ENCODE assay signal across 19 mouse cellular contexts in the genomic region with DNA sequence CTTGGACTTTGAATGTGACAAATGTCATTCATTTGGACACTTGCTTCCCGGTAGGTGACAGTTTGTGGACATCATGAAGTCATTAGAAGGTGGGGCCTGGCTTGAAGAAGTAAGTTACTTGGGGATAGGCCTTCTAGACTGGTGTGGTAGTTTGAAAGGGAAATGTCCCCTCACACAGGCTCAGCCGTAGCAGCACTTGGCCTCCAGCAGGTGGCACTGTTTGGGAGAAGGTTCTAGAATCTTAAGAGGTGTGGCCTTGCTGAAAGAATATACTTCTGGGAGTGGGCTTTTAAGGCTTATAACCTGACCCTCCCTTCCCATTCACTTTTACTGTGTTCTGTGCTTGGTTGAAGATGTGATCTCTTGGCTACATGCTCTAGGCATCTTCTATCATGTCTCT.
DNase-seq lines count a peak whose midpoint lies in the region; ATAC-seq and TF ChIP-seq lines count a peak whose summit lies in the region.
"Had no signal": no experiment of that assay in that cellular context is flagged by ENCODE, and none has a peak within 500 bp of the region (broad histone marks: within the 10 kb centered on the region; RNA-seq: fewer than 3 reads in every experiment).

No protein-coding gene starts in this region.

- ATAC-seq in lung, postnatal 0 days = no peak
- no peak for ATAC-seq in granulocyte monocyte progenitor cell, adult 5-6 weeks (replicated peaks; ENCODE audit: poor library complexity, severe bottlenecking)

- H3K9me3 ChIP-seq in lung, postnatal 0 days (ENCODE audit: low read length) = no peaks in the 10 kb centered on the region
- H3K9me3 ChIP-seq: embryonic facial prominence, embryonic 15.5 days; forebrain, embryonic 12.5 days; lung, embryonic 15.5 days; midbrain, embryonic 10.5 days; neural tube, embryonic 15.5 days; stomach, embryonic 15.5 days had no signal

- H3K36me3 ChIP-seq in lung, postnatal 0 days (ENCODE audit: insufficient read depth, low read length) = no peaks in the 10 kb centered on the region
- H3K36me3 ChIP-seq: embryonic facial prominence, embryonic 15.5 days; forebrain, embryonic 12.5 days; lung, embryonic 15.5 days; midbrain, embryonic 10.5 days; neural tube, embryonic 15.5 days; stomach, embryonic 15.5 days had no signal

- DNase-seq in cerebellum, postnatal 14 days = peak; percentile 3 to 16
- no peak for DNase-seq in cerebellum, postnatal 25 days
- peak; percentile 6 for DNase-seq in kidney, postnatal 10 days
- no peak for DNase-seq in kidney, adult 9 months
- no peak for DNase-seq in lung, postnatal 0 days (ENCODE audit: low spot score)
- DNase-seq in lung, adult 2 months = no peak
- DNase-seq in ES-CJ7 (ENCODE audit: low read depth, low spot score) = peak; percentile 22
- DNase-seq: adrenal gland, adult 8-10 months; cerebellum, adult 2 months; heart, postnatal 10 days; kidney, postnatal 25 days; spleen, adult 18-20 months had no signal

- no peak for TF ChIP-seq EP300 in lung, postnatal 0 days (IDR thresholded peaks at IDR 0.05)

- no peak overlapping the region for H3K9ac ChIP-seq in lung, postnatal 0 days (replicated peaks; ENCODE audit: low read depth)
- H3K9ac ChIP-seq: embryonic facial prominence, embryonic 15.5 days; forebrain, embryonic 12.5 days; lung, embryonic 15.5 days; neural tube, embryonic 15.5 days; stomach, embryonic 15.5 days had no signal

- no peaks in the 10 kb centered on the region for H3K27me3 ChIP-seq in lung, postnatal 0 days (replicated peaks; ENCODE audit: insufficient read depth, low read length)
- H3K27me3 ChIP-seq: embryonic facial prominence, embryonic 15.5 days; forebrain, embryonic 12.5 days; lung, embryonic 15.5 days; neural tube, embryonic 15.5 days; stomach, embryonic 15.5 days had no signal

- H3K4me3 ChIP-seq in lung, postnatal 0 days (ENCODE audit: low read depth, low read length) = no peak overlapping the region
- H3K4me3 ChIP-seq in lung, adult 2 months (replicated peaks; ENCODE audit: extremely low read depth, low read depth, low read length) = no peak overlapping the region
- H3K4me3 ChIP-seq: embryonic facial prominence, embryonic 15.5 days; forebrain, embryonic 12.5 days; lung, embryonic 15.5 days; midbrain, embryonic 10.5 days; neural tube, embryonic 15.5 days; stomach, embryonic 15.5 days had no signal

- TF ChIP-seq CTCF in lung, postnatal 0 days (IDR thresholded peaks at IDR 0.05) = peak; percentile 26; the same call in 1 of the 2 replicates
- TF ChIP-seq CTCF in lung, adult 2 months (IDR thresholded peaks at IDR 0.05; ENCODE audit: insufficient read depth, low read length) = no peak

- H3K4me1 ChIP-seq in lung, postnatal 0 days (ENCODE audit: insufficient read depth, low read depth, low read length) = no peaks in the 10 kb centered on the region
- no peaks in the 10 kb centered on the region for H3K4me1 ChIP-seq in lung, adult 2 months (ENCODE audit: control insufficient read depth, insufficient read depth, low read length)
- H3K4me1 ChIP-seq: embryonic facial prominence, embryonic 15.5 days; forebrain, embryonic 12.5 days; lung, embryonic 15.5 days; midbrain, embryonic 10.5 days; neural tube, embryonic 15.5 days; stomach, embryonic 15.5 days had no signal

- H3K4me2 ChIP-seq in lung, postnatal 0 days (replicated peaks; ENCODE audit: low read depth, low read length) = no peak overlapping the region
- H3K4me2 ChIP-seq: embryonic facial prominence, embryonic 15.5 days; forebrain, embryonic 12.5 days; lung, embryonic 15.5 days; neural tube, embryonic 15.5 days; stomach, embryonic 15.5 days had no signal

- no peak for TF ChIP-seq POLR2A in lung, adult 2 months (IDR thresholded peaks at IDR 0.05; ENCODE audit: borderline replicate concordance, extremely low read depth, low read depth, low read length)

- 81% methylated on average over 2 of the region's 2 CpGs for WGBS in lung, postnatal 0 days
- WGBS in lung, adult 2 months = 73% methylated on average over 2 of the region's 2 CpGs

- H3K27ac ChIP-seq in lung, postnatal 0 days (ENCODE audit: low read length) = no peak overlapping the region
- H3K27ac ChIP-seq: embryonic facial prominence, embryonic 15.5 days; forebrain, embryonic 12.5 days; lung, embryonic 15.5 days; midbrain, embryonic 10.5 days; neural tube, embryonic 15.5 days; stomach, embryonic 15.5 days had no signal

Comparison
In these comparisons a context has a peak if more than half of its experiments do, and no peak if none do; other contexts are left out.
1. DNase-seq: peak in cerebellum, postnatal 14 days (2 of 2), kidney, postnatal 10 days (single experiment) and ES-CJ7 (single experiment); none in cerebellum, postnatal 25 days (0 of 2), kidney, adult 9 months (single experiment), lung, postnatal 0 days (single experiment) and lung, adult 2 months (single experiment).